Mouse (Mus musculus): Measurements from ENCODE around the gene Pthlh. TPM values are rescaled to one million over a fixed set of nuclear protein-coding genes. Genes with fewer than 3 reads are reported as not detected.

Pthlh gene
- polyA plus RNA-seq, 1 experiment: 0.81 TPM

DNA sequence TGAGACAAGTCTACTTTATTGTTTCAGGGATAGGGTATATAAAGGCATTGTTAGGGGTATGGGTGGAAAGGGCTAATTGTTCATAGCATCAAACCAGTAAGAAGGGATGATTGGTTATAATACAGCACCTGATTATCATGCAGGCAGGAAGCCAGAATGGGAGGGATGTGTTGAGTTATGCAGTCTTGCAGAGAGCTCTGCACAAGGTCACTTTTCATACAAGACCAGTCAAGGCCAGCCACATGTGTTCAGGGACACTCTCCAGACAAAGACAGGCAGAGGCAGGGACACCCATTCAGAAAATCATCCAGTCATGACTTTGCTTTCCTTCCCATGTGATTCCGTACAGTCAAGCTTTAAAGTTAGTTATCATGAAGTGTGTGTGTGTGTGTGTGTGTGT is 47.8 kb downstream of the Pthlh start:
- H3K4me3 ChIP-seq (ENCODE audit: insufficient read depth, low read length): no peak overlapping the region
- no peak for TF ChIP-seq POLR2A (IDR thresholded peaks at IDR 0.05; ENCODE audit: low read depth, low read length)
- TF ChIP-seq CTCF (IDR thresholded peaks at IDR 0.05; ENCODE audit: borderline replicate concordance, insufficient read depth, low read length): no peak

DNA sequence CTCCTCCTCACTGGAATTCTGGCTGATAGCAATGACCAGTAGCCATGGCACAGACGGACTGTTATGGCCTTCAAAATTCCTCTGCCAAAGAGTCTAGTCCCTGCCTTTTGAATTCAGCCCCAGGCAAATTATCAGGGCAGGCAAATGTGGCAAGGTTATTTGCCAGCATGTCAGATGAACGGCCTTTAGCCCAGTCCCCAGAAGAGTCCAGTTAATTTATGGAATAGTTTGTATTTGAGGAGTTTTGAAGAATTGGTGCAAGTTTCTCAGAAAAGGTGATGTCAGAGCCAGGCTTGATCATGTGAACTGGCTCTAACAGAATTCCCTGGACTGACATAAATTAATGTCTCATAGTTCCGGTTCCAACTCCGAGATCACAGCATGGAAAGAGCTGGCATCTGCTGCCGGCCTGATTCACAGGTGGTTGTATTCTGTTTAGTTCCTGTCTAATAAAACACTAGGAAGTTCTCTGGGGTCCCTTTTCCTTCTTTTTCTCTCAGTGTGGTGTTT is 56.1 kb downstream of the Pthlh start:
- TF ChIP-seq POLR2A (IDR thresholded peaks at IDR 0.05; ENCODE audit: low read depth, low read length) (no peak), CTCF (IDR thresholded peaks at IDR 0.05; ENCODE audit: borderline replicate concordance, insufficient read depth, low read length) (no peak)
- no peak overlapping the region for H3K27ac ChIP-seq (ENCODE audit: insufficient read depth, low read length)

More for the DNA sequence above, 47.8 kb downstream of the Pthlh start:
- Histone ChIP-seq H3K4me1 (ENCODE audit: control insufficient read depth, insufficient read depth, low read length) (no peaks in the 10 kb centered on the region), H3K27ac (ENCODE audit: insufficient read depth, low read length) (no peak overlapping the region)

More for the DNA sequence above, 56.1 kb downstream of the Pthlh start:
- Histone ChIP-seq H3K4me1 (ENCODE audit: control insufficient read depth, insufficient read depth, low read length) (no peaks in the 10 kb centered on the region), H3K4me3 (ENCODE audit: insufficient read depth, low read length) (no peak overlapping the region)

Other genes with a start within 250 kb of the Pthlh start
- 1.5 and 2.1 TPM in 2 replicates for gene Rep15, start 231.6 kb downstream of the Pthlh start, polyA plus RNA-seq (2011; ENCODE audit: insufficient read length, low read depth, missing spikeins)
- gene Mrps35, start 221.4 kb downstream of the Pthlh start, polyA plus RNA-seq (2011; ENCODE audit: insufficient read length, low read depth, missing spikeins): 37.2 and 40.3 TPM in 2 replicates
- gene Mansc4, start 177.2 kb downstream of the Pthlh start, polyA plus RNA-seq (2011; ENCODE audit: insufficient read length, low read depth, missing spikeins): not detected in 2 replicates
- gene Klhl42, start 172.8 kb downstream of the Pthlh start, polyA plus RNA-seq (2011; ENCODE audit: insufficient read length, low read depth, missing spikeins): 16.3 and 17.8 TPM in 2 replicates
- 19.6 and 20.5 TPM in 2 replicates for gene Ccdc91, start 211.6 kb upstream of the Pthlh start, polyA plus RNA-seq (2011; ENCODE audit: insufficient read length, low read depth, missing spikeins)